Mouse (Mus musculus) CD4-positive, CD25-positive, alpha-beta regulatory T cell, adult 2 months (primary cell): ENCODE measurements at regions not wholly inside any gene's neighbourhood (a gene's known extent, or its start where the extent isn't known, plus 50 kb on each side); places are given as distances from the start of the nearest gene placed in this dataset.

ENCODE experiments used
- DNase-seq: peaks from one replicate; pipeline ENCODE4 v3.0.0-alpha.2; 2012; ENCODE audit warnings: low read depth, low spot score

DNA sequence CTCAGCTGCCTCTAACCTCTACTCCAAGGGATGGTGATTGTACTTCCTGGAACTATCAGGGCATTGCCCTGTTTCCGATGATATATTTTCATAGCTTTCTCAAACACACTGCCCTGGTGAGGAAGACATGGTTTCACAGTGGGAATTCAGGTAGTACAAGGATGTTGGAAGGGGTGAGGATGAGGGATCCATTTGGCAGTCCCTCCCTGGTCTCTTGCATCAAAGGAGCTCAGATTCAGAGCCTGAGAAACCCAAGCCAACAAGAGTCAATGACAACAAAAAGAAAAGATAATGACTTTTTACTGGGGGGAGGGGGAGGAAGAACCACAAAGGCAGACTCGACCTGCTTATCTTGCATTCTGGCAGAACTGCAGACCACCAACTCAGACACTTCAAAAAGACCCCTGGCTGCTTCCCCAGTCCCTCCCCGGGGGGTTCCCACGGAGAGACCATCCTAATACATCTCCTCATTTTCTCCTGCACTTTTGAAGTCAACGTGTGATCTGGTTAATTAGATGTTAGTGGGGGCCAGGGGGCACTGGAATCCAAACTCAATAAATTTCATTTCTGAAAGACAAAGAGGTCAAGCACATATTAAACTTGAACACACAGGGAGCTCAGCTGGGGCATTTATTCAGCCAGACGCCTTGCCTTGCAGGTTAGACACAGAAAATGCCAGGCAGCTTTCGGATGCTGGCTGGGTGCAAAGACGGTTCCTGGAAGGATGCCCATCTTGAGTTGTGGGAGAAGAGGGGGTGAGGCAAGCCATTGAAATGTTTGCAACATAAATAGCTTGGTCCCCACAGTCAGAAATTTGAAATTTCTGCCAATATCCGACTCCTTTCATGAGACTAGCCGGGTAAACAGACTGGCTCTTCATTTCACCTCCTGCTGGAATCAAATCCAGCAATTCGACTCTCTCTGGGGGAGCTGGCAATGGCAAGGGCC is 162.9 kb upstream of the Cdh5 start:
- DNase-seq = no peak

DNA sequence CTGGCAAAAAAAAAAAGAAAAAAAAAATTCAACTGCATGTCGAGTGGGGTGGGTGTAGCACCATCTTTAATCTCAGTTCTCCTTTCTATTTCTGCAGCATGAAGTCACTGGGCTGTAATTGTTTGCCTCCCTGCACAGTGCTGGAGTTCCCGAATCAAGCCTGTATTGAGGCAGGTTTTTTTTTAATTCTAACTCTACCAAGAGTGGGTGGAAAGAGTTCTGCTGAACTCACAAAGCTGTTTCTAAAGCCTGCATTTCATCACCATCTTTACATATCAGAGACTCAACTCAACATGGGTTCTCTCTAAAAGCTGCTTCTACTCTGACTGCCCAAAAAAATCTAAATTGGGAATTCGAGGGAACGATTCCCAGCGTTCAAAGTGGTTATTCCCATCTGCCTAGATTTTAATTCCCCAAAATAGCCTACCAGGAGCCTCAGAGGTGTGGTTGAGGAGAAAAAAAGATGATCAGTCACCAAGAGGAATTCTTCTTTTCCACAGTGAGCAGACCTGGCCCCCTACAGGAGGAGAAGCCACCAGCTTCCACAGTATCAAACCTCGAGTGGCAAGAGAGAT is 160.4 kb upstream of the Cdh5 start:
- DNase-seq = no peak

DNA sequence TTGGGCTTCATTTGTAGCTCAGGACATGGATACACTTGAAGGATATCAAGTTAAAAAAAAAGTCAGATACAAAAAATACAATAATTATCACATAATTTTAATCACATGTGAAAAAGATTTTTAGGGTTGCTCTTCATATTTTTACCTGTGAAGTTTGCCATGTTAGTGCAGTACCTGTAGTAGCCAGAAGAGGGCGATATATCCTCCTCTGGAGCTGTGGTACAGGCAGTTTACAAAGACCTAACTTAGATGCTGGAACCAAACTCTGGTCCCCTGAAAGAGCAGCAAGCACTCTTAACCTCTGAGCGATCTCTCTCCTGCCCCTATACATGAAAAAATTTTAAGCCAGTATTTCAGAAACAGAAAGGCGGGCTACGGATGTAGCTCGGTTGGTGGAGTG is 153.0 kb upstream of the Cdh5 start:
- DNase-seq = peak; percentile 11

GRCm38 (mm10) chr8:103950460-103950859 is 151.0 kb upstream of the Cdh5 start:
- no peak for DNase-seq

DNA sequence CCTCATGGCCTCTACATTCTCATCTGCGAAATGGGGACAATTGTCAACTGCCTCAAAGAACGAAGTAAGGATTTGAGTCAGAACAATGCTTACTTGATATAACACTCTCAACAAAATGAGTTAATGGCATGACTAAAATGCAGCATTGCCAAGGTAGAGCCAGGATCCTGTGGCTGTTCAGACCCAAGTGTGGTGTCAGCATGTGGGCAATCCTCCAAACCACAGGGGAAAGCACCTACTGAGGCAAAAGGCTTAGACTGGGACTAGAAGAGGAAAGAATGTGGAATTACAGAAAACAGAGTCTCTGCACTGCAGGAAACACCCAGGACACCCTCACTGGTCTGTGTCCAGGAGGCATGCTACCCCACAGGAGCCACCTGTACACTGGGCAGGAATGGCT is 147.8 kb upstream of the Cdh5 start:
- DNase-seq = no peak

GRCm38 (mm10) chr8:103955568-103956260 is 145.7 kb upstream of the Cdh5 start:
- DNase-seq = no peak

- no peak for DNase-seq
Measured at GRCm38 (mm10) chr8:103964293-103964918, 137.0 kb upstream of the Cdh5 start.

DNA sequence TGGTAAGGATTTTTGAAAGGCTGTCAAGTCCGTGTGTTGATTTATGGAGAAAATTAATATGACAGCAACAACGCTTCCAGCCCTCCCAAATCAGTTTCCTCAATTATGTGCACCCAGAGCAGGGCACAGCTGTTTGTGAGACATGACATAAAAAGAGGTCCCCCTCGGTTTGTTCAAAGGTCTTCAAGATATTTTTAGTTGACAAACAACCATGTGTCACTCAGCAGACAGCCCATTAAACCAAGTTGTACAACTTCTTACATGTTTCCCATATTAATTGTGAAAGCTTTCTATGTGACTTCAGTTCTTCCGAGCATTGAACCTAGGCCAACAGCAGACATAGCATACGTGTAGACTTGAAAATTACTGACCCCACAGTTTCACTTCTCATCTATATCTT is 131.5 kb upstream of the Cdh5 start:
- no peak for DNase-seq

- DNase-seq = no peak
Measured at GRCm38 (mm10) chr8:103970511-103970910, 130.9 kb upstream of the Cdh5 start.

DNA sequence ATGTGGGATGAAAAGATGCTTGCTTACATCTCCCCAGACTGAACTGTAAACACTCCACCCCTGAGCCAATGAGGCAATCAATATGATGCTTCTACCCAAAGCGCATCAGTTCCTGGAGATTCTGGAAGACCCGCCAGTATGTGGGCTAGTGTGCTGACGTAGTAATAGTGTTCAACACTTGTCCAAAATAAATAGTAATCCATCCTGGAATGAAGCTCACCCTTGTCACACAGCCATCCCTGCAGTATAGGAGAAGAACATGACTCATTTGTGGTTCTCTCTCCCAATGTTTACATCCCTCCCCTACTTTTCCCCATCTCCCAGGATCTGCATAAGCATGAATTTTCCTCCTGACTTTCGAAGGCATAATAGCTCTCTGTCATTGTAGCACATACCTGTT is 130.5 kb upstream of the Cdh5 start:
- DNase-seq = no peak

GRCm38 (mm10) chr8:103976488-103976887 is 124.9 kb upstream of the Cdh5 start:
- DNase-seq = no peak

DNA sequence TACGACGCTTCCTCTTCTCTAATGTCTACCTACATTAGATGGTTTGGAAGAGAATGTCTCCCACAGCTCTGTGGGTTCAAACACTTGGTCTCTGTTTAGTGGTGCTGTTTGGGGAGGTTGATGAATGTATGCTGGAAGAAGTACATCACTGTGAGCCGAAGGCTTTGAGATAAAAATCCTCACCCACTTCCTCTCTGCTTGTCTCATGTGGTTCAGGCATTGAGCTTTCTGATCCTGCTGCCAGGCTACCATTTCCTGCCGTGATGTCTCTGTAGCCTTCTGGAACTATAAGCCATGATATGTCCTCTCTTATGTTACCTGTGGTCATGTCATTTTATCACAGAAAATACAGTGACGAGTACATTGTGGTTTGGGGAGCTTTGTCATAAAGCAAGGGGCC is 122.5 kb upstream of the Cdh5 start:
- peak; percentile 3 for DNase-seq

DNA sequence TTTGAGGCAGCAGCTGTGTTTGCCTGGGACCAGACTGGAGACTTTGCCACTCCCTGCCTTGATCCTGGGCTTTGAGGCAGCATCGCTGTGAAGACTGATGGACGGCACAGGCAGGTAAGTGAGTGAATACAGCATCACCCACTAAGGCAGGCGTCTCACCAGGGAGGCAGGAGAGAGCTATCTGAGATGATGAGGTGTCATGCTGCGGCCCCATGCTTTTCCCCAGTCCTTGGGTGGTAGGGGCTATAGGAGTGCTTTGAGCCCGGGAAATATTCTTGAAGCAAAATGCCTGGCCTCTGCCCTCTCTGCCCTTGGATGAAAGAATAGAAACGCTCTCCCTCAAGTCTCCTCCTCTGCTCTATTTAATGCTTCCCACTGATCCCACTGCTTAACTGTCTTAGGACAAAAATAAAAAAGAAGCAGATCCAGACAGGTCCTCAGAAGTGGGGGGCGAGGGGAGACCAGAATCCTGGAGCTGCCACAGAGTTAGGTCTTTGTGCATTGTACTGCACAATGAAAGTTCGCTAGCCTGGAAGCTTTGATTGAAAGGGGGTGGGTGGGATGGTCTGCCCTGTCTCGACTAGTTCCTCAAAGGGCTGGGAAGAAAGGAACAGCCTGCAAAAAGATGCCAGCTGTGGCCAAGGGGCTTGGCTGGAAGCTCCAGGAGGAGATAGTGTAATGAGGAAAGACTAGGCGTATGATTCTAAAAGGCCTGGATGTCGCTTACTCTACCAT is 117.4 kb upstream of the Cdh5 start:
- no peak for DNase-seq

- DNase-seq = no peak
Measured at GRCm38 (mm10) chr8:103985640-103986039, 115.8 kb upstream of the Cdh5 start.

GRCm38 (mm10) chr8:103993897-103994296 is 107.5 kb upstream of the Cdh5 start:
- DNase-seq = no peak

DNA sequence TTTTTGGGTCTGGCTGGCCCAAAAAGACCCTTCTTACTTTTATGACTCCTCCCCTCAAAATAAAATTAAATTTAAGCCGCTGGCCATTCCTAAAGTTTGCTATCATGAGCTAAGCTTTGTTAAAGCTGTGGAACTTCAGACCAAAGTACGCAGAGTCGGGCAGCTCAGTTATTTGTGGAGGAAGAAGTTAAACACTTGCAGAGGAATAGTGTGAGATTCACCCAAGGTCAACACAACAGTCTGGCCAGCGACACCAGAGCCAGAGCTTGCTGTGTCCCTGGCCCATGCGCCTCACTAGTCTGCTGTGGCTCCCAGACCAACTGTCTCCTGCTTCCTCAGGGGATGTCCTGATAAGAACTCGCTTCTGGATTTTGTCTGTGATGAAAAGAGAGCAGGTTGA is 103.3 kb upstream of the Cdh5 start:
- no peak for DNase-seq

GRCm38 (mm10) chr8:104007209-104007608 is 94.2 kb upstream of the Cdh5 start:
- no peak for DNase-seq

- no peak for DNase-seq
Measured at GRCm38 (mm10) chr8:104008756-104009155, 92.7 kb upstream of the Cdh5 start.

DNA sequence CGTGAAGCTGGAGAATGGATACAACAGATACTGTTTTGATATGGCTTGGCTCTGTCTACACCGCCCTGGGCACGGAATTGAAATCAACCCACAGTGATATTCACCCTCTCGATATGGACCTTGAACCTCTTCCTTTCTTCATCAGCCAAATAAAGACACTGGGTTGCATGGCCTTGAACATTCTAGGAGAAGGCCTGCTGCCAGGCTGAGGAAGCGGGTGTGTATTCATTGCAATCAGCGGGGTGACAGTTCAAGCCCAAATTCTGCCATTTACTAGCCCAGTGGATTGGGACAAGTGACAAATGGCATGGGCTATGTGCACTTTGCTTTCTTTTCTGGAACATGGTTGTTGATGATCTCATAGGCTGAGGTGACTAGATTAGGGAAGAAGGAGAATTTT is 92.1 kb upstream of the Cdh5 start:
- no peak for DNase-seq

DNA sequence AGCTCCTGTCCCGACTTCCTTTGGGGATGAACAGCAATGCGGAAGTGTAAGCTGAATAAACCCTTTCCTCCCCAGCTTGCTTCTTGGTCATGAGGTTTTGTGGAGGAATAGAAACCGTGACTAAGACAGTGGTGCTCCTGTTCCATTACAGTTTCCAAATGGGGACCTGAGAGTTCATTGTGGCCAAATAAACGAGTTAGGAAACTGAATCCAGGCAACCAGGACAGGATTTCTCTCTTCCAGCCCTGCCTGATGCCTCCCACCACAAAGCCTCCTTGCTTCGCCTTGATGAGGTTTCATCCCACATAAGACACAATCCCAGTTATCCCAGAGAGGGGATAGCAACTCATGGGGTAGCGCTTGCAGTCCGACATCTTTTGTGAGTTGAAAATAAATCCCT is 79.2 kb upstream of the Cdh5 start:
- no peak for DNase-seq

DNA sequence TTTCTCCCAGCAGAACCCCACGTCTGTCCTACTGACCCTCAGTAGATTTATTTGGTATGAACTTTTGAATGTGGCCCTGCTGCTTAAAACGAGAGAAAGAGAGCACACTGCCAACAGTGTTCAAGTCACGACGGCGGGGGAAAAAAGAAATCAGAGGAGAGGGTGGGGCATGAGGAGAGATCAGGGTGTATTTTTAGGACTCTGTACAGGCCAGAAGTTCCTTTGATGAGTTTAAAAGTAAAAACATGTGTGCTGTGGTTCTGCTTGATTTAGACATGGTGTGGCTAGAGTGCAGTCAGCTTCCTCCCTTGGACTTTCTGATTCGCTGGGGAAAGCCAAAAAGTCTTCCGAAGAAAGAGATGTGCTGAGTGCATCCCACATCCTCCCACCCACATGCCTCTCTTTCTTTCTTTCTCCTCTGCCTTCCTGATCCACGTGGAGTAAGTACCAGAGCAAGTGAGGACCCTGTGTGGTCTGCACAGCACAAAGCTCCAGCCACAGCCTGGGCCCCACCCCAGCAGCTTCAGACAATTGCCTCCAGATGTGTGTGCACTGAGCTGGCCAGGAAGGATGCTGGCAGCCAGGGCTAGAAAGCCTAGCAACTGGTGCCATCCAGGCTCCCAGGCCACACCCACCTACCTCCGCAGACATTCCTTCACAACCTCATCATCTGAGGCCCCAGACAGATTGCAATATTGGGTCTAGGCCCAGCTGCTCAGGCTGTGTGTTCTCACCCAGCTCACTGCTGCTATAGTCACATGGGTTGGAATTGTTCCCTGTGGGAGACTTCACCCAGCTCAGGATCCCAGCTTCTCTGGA is 78.5 kb upstream of the Cdh5 start:
- no peak for DNase-seq
